Comparison of ENCODE assay signal across 32 mouse cellular contexts in genomic region chr19:32696674-32697073, GRCm38 (mm10).
"Had no signal": no experiment of that assay in that cellular context is flagged by ENCODE, and none has a peak within 500 bp of the region (broad histone marks: within the 10 kb centered on the region; RNA-seq: fewer than 3 reads in every experiment).

No protein-coding gene starts in this region.

- H3K4me2 ChIP-seq: limb, embryonic 12.5 days; limb, embryonic 13.5 days; limb, embryonic 15.5 days; liver, embryonic 11.5 days; liver, embryonic 12.5 days; liver, embryonic 13.5 days; liver, embryonic 15.5 days; lung, embryonic 14.5 days; lung, embryonic 15.5 days; midbrain, embryonic 12.5 days; midbrain, embryonic 13.5 days; midbrain, embryonic 15.5 days; neural tube, embryonic 12.5 days had no signal

- H3K9me3 ChIP-seq: limb, embryonic 10.5 days; limb, embryonic 12.5 days; limb, embryonic 13.5 days; limb, embryonic 15.5 days; liver, embryonic 12.5 days; liver, embryonic 13.5 days; liver, embryonic 15.5 days; lung, embryonic 15.5 days; megakaryocyte, embryonic 14.5 days; midbrain, embryonic 10.5 days; midbrain, embryonic 12.5 days; midbrain, embryonic 13.5 days; midbrain, embryonic 15.5 days; neural tube, embryonic 12.5 days had no signal

- H3K4me1 ChIP-seq: limb, embryonic 10.5 days; limb, embryonic 12.5 days; limb, embryonic 13.5 days; limb, embryonic 15.5 days; liver, embryonic 12.5 days; liver, embryonic 13.5 days; liver, embryonic 15.5 days; lung, embryonic 15.5 days; megakaryocyte, embryonic 14.5 days; midbrain, embryonic 10.5 days; midbrain, embryonic 12.5 days; midbrain, embryonic 13.5 days; midbrain, embryonic 15.5 days; neural tube, embryonic 12.5 days had no signal

- H3K27me3 ChIP-seq: limb, embryonic 12.5 days; limb, embryonic 13.5 days; limb, embryonic 15.5 days; liver, embryonic 12.5 days; liver, embryonic 13.5 days; liver, embryonic 15.5 days; lung, embryonic 15.5 days; megakaryocyte, embryonic 14.5 days; midbrain, embryonic 12.5 days; midbrain, embryonic 13.5 days; midbrain, embryonic 15.5 days; neural tube, embryonic 12.5 days had no signal

- H3K4me3 ChIP-seq: left cerebral cortex, adult 2 months; limb, embryonic 10.5 days; limb, embryonic 12.5 days; limb, embryonic 13.5 days; limb, embryonic 15.5 days; liver, embryonic 12.5 days; liver, embryonic 13.5 days; liver, embryonic 15.5 days; lung, embryonic 15.5 days; megakaryocyte, embryonic 14.5 days; midbrain, embryonic 10.5 days; midbrain, embryonic 12.5 days; midbrain, embryonic 13.5 days; midbrain, embryonic 15.5 days; myocyte; neural tube, embryonic 12.5 days had no signal

- ATAC-seq: liver, embryonic 12.5 days; liver, postnatal 0 days; lung, postnatal 0 days; midbrain, embryonic 13.5 days; midbrain, embryonic 15.5 days; midbrain, embryonic 16.5 days had no signal

- DNase-seq: left cerebral cortex, postnatal 4 days; liver; liver, embryonic 13.5 days; liver, postnatal 0 days; lung, adult 18-20 months; lung, adult 2 months; lung, embryonic 14.5 days; lung, postnatal 10 days; lung, postnatal 14 days; lung, postnatal 36 days; lung, postnatal 4 days; midbrain, embryonic 14.5 days had no signal

- H3K9ac ChIP-seq: limb, embryonic 12.5 days; limb, embryonic 13.5 days; limb, embryonic 15.5 days; liver, embryonic 12.5 days; liver, embryonic 13.5 days; liver, embryonic 14.5 days; liver, embryonic 15.5 days; liver, postnatal 0 days; lung, embryonic 14.5 days; lung, embryonic 15.5 days; midbrain, embryonic 12.5 days; midbrain, embryonic 13.5 days; midbrain, embryonic 15.5 days; neural tube, embryonic 12.5 days had no signal

- H3K27ac ChIP-seq: left cerebral cortex, adult 2 months; limb, embryonic 10.5 days; limb, embryonic 12.5 days; limb, embryonic 13.5 days; limb, embryonic 15.5 days; liver, embryonic 12.5 days; liver, embryonic 13.5 days; liver, embryonic 14.5 days; liver, embryonic 15.5 days; lung, embryonic 15.5 days; macrophage; midbrain, embryonic 10.5 days; midbrain, embryonic 12.5 days; midbrain, embryonic 13.5 days; midbrain, embryonic 15.5 days; neural tube, embryonic 12.5 days had no signal
